Mouse (Mus musculus) megakaryocyte, embryonic 14.5 days (primary cell): ENCODE measurements around the gene Pemt. TPM values are rescaled to one million over a fixed set of nuclear protein-coding genes. Genes with fewer than 3 reads are reported as not detected.
A peak's percentile ranks its signal among the peaks of the same experiment; 100 is the strongest.

Experiments
- H3K27me3 ChIP-seq: replicated peaks from 2 replicates; pipeline ENCODE3; 2012; ENCODE audit warnings: inconsistent platforms
- H3K36me3 ChIP-seq: replicated peaks from 2 replicates; pipeline ENCODE3; 2012; ENCODE audit warnings: low read length, inconsistent platforms, mixed read lengths
- H3K4me1 ChIP-seq: 2 replicates; pipeline ENCODE4 v1.6.1; 2012; ENCODE audit warnings: inconsistent platforms
- H3K4me3 ChIP-seq: replicated peaks from 2 replicates; pipeline ENCODE3; 2012; ENCODE audit warnings: moderate library complexity, mild to moderate bottlenecking, inconsistent platforms
- H3K9me3 ChIP-seq: 2 replicates; pipeline ENCODE4 v1.6.1; 2012; ENCODE audit warnings: inconsistent platforms
- FLI1 ChIP-seq: IDR thresholded peaks from 2 replicates; pipeline ENCODE4 v1.6.1; 2012; ENCODE audit warnings: low read length, inconsistent platforms, mixed read lengths
- GATA1 ChIP-seq: IDR thresholded peaks from 3 replicates; pipeline ENCODE4 v1.6.1; 2012; ENCODE audit warnings: mixed read lengths, low read length, inconsistent platforms, borderline replicate concordance
- polyA plus RNA-seq: library from polyadenylated mRNA; stranded (reverse); fragments of >175 nt; gene quantifications from 2 replicates; pipeline ENCODE4 v1.2.3, GENCODE M21; 2012; ENCODE audit warnings: low replicate concordance; ENCODE audit not compliant: insufficient read depth

Pemt gene
- polyA plus RNA-seq, 1 experiment: 36.3 TPM

DNA sequence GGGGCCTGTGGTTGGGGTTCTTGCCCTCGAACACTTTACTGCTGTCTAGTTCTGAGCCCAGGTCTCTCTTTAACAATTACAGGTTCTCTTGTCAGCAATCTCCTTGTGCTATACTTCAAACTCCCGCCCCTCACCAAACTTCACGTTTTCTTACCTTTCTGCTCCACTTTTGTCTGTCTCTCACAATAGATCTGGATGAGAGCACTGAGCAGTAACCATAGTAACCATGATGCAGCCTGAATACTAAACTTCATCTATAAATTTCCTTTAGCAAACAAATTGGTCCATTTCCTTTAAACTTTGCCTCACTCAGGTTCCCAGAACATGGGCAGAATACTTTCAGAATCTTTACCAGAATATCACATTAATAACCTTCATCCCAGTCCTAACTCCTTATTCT is 36.8 kb downstream of the Pemt start:
- H3K27me3 ChIP-seq: peaks cover 29% of the 10 kb centered on the region
- H3K36me3 ChIP-seq: no peaks in the 10 kb centered on the region
- H3K4me1 ChIP-seq: peaks cover 27% of the 10 kb centered on the region
- no peak for TF ChIP-seq FLI1
- TF ChIP-seq GATA1: no peak
- H3K4me3 ChIP-seq: no peak overlapping the region
- H3K9me3 ChIP-seq: peaks cover 3% of the 10 kb centered on the region; the same call in 1 of the 2 replicates

GRCm38 (mm10) chr11:60005866-60006265 is 40.4 kb downstream of the Pemt start:
- Histone ChIP-seq H3K27me3 (peaks cover 17% of the 10 kb centered on the region), H3K36me3 (peaks cover 12% of the 10 kb centered on the region), H3K4me1 (peaks cover 26% of the 10 kb centered on the region), H3K9me3 (peaks cover 16% of the 10 kb centered on the region), H3K4me3 (no peak overlapping the region)
- TF ChIP-seq GATA1 (no peak), FLI1 (no peak)

- Histone ChIP-seq H3K9me3 (peaks cover 16% of the 10 kb centered on the region), H3K36me3 (peaks cover 12% of the 10 kb centered on the region), H3K4me1 (peaks cover 15% of the 10 kb centered on the region), H3K27me3 (peaks cover 17% of the 10 kb centered on the region), H3K4me3 (no peak overlapping the region)
- TF ChIP-seq FLI1 (no peak), GATA1 (no peak)
Measured at GRCm38 (mm10) chr11:60004716-60005115, 41.6 kb downstream of the Pemt start.

GRCm38 (mm10) chr11:60003811-60004210 is 42.5 kb downstream of the Pemt start:
- Histone ChIP-seq H3K4me1 (peaks cover 16% of the 10 kb centered on the region), H3K36me3 (peaks cover 12% of the 10 kb centered on the region), H3K27me3 (peaks cover 18% of the 10 kb centered on the region), H3K4me3 (no peak overlapping the region), H3K9me3 (peaks cover 16% of the 10 kb centered on the region)
- no peak for TF ChIP-seq GATA1
- TF ChIP-seq FLI1: no peak

GRCm38 (mm10) chr11:60001231-60001980 is 44.9 kb downstream of the Pemt start:
- peaks cover 12% of the 10 kb centered on the region for H3K27me3 ChIP-seq
- TF ChIP-seq FLI1 (no peak), GATA1 (no peak)
- H3K36me3 ChIP-seq: peaks cover 12% of the 10 kb centered on the region
- peaks cover 16% of the 10 kb centered on the region for H3K9me3 ChIP-seq
- H3K4me3 ChIP-seq: no peak overlapping the region
- peaks cover 40% of the 10 kb centered on the region for H3K4me1 ChIP-seq

DNA sequence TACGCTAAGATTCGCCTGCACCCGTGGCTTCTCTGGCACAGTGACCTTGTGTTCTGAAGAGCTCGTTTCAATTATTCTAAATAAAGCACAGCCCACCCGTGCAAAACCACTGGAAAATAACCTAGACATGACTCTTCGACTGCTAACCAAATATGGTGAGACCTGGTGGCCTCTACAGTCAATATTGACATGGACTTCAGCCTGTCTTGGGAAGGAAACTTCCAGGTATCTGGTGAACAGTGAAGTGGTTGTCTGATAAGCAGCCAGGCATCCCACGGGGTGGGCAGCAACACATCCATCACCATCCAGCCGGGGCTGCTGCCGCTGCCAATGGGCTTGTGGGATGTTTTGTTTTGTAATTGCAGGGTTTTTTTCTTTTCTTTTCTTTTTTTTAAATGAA is 52.0 kb downstream of the Pemt start:
- H3K36me3 ChIP-seq: no peaks in the 10 kb centered on the region
- no peak for TF ChIP-seq GATA1
- no peak for TF ChIP-seq FLI1
- no peak overlapping the region for H3K4me3 ChIP-seq
- peaks cover 17% of the 10 kb centered on the region for H3K27me3 ChIP-seq
- peaks cover 82% of the 10 kb centered on the region for H3K4me1 ChIP-seq
- no peaks in the 10 kb centered on the region for H3K9me3 ChIP-seq

DNA sequence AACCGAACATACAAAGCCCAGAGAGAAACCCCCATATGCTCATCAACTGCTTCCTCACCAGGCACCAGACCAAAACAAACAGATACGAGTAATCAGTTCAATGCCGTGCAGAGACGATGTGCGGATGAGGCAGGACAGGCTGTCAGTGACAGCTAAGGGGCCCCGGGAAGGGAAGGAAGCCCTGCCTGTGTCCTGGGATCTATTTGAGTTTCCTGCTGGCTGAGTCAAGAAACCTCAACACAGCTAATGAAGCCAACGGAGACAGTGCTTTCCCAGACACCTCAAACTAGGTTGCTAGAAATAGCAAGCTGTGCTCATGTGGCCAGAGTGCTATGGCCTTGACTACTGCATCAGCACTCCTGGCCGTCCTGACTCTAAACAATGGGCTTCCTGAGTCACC is 54.9 kb downstream of the Pemt start:
- Histone ChIP-seq H3K9me3 (no peaks in the 10 kb centered on the region), H3K27me3 (peaks cover 9% of the 10 kb centered on the region), H3K4me1 (peaks cover 64% of the 10 kb centered on the region), H3K36me3 (no peaks in the 10 kb centered on the region), H3K4me3 (peak overlapping the region; percentile 38)
- TF ChIP-seq GATA1 (no peak), FLI1 (no peak)

DNA sequence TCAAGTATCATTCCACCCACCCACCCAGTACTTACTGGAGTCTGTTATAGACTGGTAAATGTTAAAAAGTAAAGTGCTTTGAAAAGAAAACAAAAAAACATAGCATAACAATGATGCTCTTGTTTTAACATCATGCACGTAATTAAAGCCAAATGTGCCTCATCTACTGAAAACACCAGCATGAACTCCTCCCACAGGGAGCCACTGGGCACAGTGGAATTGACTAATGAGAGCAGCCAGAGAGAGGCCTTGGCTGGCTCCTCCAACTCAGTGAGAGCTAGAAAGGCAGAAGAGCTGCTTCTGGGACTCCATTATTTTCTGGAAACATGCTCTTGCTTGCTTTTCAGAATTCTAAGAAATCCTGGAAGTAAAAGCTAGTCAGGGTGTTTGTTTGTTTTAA is 56.9 kb downstream of the Pemt start:
- Histone ChIP-seq H3K4me3 (no peak overlapping the region), H3K27me3 (peaks cover 6% of the 10 kb centered on the region), H3K36me3 (no peaks in the 10 kb centered on the region), H3K9me3 (no peaks in the 10 kb centered on the region), H3K4me1 (peaks cover 52% of the 10 kb centered on the region)
- TF ChIP-seq GATA1: no peak
- TF ChIP-seq FLI1: no peak

DNA sequence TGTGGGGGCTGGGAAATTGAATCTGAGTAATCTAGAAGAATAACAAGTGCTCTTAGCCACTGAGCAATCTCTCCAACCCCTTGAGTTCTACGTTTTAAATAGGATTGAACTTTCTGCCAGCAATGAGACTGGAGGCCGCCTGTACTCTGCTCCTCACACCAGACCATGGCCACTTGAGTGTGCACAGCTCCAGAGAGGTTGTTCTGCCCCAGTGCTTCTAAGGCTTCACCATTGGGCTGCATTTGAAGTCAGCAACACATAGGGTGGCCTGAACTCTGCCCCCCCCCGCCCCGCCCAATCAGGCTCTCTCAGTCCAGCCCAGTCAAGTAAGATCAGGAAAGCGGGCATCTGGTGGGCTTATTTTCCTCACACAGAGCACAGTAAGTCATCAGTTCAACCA is 68.5 kb downstream of the Pemt start:
- H3K36me3 ChIP-seq: no peaks in the 10 kb centered on the region
- no peak for TF ChIP-seq GATA1
- TF ChIP-seq FLI1: no peak
- H3K27me3 ChIP-seq: peaks cover 31% of the 10 kb centered on the region
- H3K4me3 ChIP-seq: no peak overlapping the region
- H3K4me1 ChIP-seq: peaks cover 89% of the 10 kb centered on the region
- no peaks in the 10 kb centered on the region for H3K9me3 ChIP-seq

GRCm38 (mm10) chr11:59975241-59975640 is 71.0 kb downstream of the Pemt start:
- TF ChIP-seq FLI1 (no peak), GATA1 (no peak)
- H3K9me3 ChIP-seq: no peaks in the 10 kb centered on the region
- H3K4me1 ChIP-seq: peaks cover 79% of the 10 kb centered on the region
- H3K36me3 ChIP-seq: no peaks in the 10 kb centered on the region
- peaks cover 41% of the 10 kb centered on the region for H3K27me3 ChIP-seq
- H3K4me3 ChIP-seq: no peak overlapping the region

DNA sequence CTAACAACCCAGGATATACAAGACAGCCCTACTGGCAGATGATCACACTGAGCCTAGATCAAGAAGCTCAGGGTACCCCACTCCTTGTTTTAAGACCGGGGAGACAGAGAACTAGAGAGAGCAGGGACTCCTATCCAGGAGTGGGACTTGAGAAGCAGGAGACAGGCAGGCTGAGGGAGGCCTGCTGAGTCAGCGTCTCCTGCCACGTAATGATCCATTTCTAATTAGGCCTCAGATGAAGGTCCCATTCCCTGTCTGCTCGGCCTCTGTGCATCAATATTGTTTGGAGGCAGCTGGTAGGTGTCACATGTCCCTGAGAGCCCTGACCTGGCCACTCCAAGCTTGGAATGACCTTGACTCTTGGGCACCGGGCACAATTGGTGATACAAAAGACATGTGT is 72.9 kb downstream of the Pemt start:
- H3K4me3 ChIP-seq: no peak overlapping the region
- peaks cover 26% of the 10 kb centered on the region for H3K27me3 ChIP-seq
- peaks cover 69% of the 10 kb centered on the region for H3K4me1 ChIP-seq
- no peak for TF ChIP-seq FLI1
- TF ChIP-seq GATA1: no peak
- no peaks in the 10 kb centered on the region for H3K36me3 ChIP-seq
- H3K9me3 ChIP-seq: no peaks in the 10 kb centered on the region
